Mouse (Mus musculus): ENCODE measurements at regions not wholly inside any gene's neighbourhood (a gene's known extent, or its start where the extent isn't known, plus 50 kb on each side); places are given as distances from the start of the nearest gene placed in this dataset.

GRCm38 (mm10) chr16:30145465-30146207 lies 81.5 kb downstream of the Hes1 start:
- TF ChIP-seq CTCF (IDR thresholded peaks at IDR 0.05; ENCODE audit: low read depth) (peak; percentile 4; the same call in 1 of the 2 replicates), EP300 (optimal IDR thresholded peaks at IDR 0.05) (no peak)

Measured in stomach, postnatal 0 days (tissue).